Comparison of ENCODE assay signal across 21 mouse cellular contexts in the genomic region with DNA sequence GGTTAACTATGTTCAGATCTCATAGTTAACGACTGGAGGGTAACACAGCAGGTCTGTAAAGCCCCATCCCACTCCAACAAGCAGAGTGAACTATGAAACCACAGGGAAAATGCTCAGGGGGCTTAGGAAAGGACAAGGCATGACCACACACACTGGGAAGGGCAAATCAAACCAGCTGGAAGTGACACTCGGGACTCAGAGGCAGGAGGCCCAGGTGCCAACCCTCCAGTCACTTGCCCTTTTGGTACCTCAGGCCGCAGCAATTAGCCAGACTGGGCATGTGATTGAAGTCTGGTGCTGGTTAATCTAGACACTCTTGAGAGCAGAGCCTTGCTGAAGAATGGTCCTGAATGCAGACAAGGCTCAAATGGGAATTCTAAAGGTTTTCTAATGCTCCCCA. TPM values are rescaled to one million over a fixed set of nuclear protein-coding genes. Genes with fewer than 3 reads are reported as not detected.
DNase-seq lines count a peak whose midpoint lies in the region; ATAC-seq and TF ChIP-seq lines count a peak whose summit lies in the region.
"Had no signal": no experiment of that assay in that cellular context is flagged by ENCODE, and none has a peak within 500 bp of the region (broad histone marks: within the 10 kb centered on the region; RNA-seq: fewer than 3 reads in every experiment).

No protein-coding gene starts in this region.

- WGBS in heart, embryonic 14.5 days = 33% methylated on average over 3 of the region's 3 CpGs
- WGBS in lung, postnatal 0 days = 28% methylated on average over 3 of the region's 3 CpGs

- intact Hi-C loops in heart, postnatal 14 days (cut with DNase I) = no loop called here

- peaks cover 32 to 46% of the 10 kb centered on the region in 2 experiments for H3K4me1 ChIP-seq in heart, embryonic 14.5 days (ENCODE audit: control insufficient read depth in 2 of 2, insufficient read depth in 2 of 2, low read length in 2 of 2)
- peaks cover 20% of the 10 kb centered on the region for H3K4me1 ChIP-seq in lung, postnatal 0 days (ENCODE audit: insufficient read depth, low read depth, low read length)

- H3K9ac ChIP-seq in heart, embryonic 14.5 days (ENCODE audit: low read length) = 0 out of 2 replicates have a peak overlapping the region, but pooled peaks have one; percentile 18
- no peak overlapping the region for H3K9ac ChIP-seq in lung, postnatal 0 days (replicated peaks; ENCODE audit: low read depth)
- H3K9ac ChIP-seq: intestine, embryonic 15.5 days; neural tube, embryonic 13.5 days had no signal

- H3K27ac ChIP-seq in heart, embryonic 14.5 days (replicated peaks in 1 of 2; ENCODE audit: control insufficient read depth in 1 of 2, insufficient read depth in 1 of 2, low read depth in 2 of 2, low read length in 2 of 2) = peak overlapping the region in 1 of 2 experiments; percentile 38; a peak in 2 of 4 replicates
- H3K27ac ChIP-seq in lung, postnatal 0 days (ENCODE audit: low read length) = peak overlapping the region; percentile 66
- H3K27ac ChIP-seq: hindbrain, embryonic 10.5 days; intestine, embryonic 15.5 days; midbrain, embryonic 10.5 days; neural tube, embryonic 13.5 days had no signal

- no peak overlapping the region for H3K4me3 ChIP-seq in heart, embryonic 14.5 days (ENCODE audit: control insufficient read depth in 1 of 2, insufficient read depth in 1 of 2, low read depth in 1 of 2, low read length in 2 of 2)
- H3K4me3 ChIP-seq in lung, postnatal 0 days (ENCODE audit: low read depth, low read length) = no peak overlapping the region
- H3K4me3 ChIP-seq: hindbrain, embryonic 10.5 days; intestine, embryonic 15.5 days; midbrain, embryonic 10.5 days; myocyte; neural tube, embryonic 13.5 days had no signal

- no peak for TF ChIP-seq EP300 in lung, postnatal 0 days (IDR thresholded peaks at IDR 0.05)

- no peaks in the 10 kb centered on the region for H3K36me3 ChIP-seq in heart, embryonic 14.5 days (ENCODE audit: control insufficient read depth, insufficient read depth, low read length)
- no peaks in the 10 kb centered on the region for H3K36me3 ChIP-seq in lung, postnatal 0 days (ENCODE audit: insufficient read depth, low read length)
- H3K36me3 ChIP-seq: hindbrain, embryonic 10.5 days; intestine, embryonic 15.5 days; midbrain, embryonic 10.5 days; neural tube, embryonic 13.5 days had no signal

- no peak for DNase-seq in heart, postnatal 14 days
- peak; percentile 40 to 45 for DNase-seq in kidney, adult 8-10 months
- DNase-seq in kidney, postnatal 4 days = no peak
- no peak for DNase-seq in lung, postnatal 0 days (ENCODE audit: low spot score)
- no peak for DNase-seq in lung, postnatal 36 days
- DNase-seq in adrenal gland, adult 2 months = no peak
- DNase-seq: adrenal gland, postnatal 10 days; cerebellum, adult 8-10 months; cerebellum, postnatal 36 days; embryo, embryonic 11 days; gastrocnemius, postnatal 10 days had no signal

- no peaks in the 10 kb centered on the region for H3K9me3 ChIP-seq in heart, embryonic 14.5 days (ENCODE audit: control insufficient read depth, low read length)
- H3K9me3 ChIP-seq in lung, postnatal 0 days (ENCODE audit: low read length) = no peaks in the 10 kb centered on the region
- H3K9me3 ChIP-seq: hindbrain, embryonic 10.5 days; intestine, embryonic 15.5 days; midbrain, embryonic 10.5 days; neural tube, embryonic 13.5 days had no signal

- no peaks in the 10 kb centered on the region for H3K27me3 ChIP-seq in heart, embryonic 14.5 days (ENCODE audit: control insufficient read depth, insufficient read depth, low read length)
- H3K27me3 ChIP-seq in lung, postnatal 0 days (replicated peaks; ENCODE audit: insufficient read depth, low read length) = no peaks in the 10 kb centered on the region
- H3K27me3 ChIP-seq: intestine, embryonic 15.5 days; neural tube, embryonic 13.5 days had no signal

- ATAC-seq in heart, embryonic 14.5 days (ENCODE audit: insufficient number of reproducible peaks, insufficient read depth, low FRiP score, low read depth) = no peak
- no peak for ATAC-seq in lung, postnatal 0 days
- ATAC-seq: activated CD4-positive, CD25-positive, alpha-beta regulatory T cell, adult 4 months; forebrain, embryonic 14.5 days; hindbrain, embryonic 16.5 days; intestine, embryonic 15.5 days; midbrain, embryonic 16.5 days had no signal

- no peak for TF ChIP-seq CTCF in lung, postnatal 0 days (IDR thresholded peaks at IDR 0.05)

- H3K4me2 ChIP-seq in heart, embryonic 14.5 days (ENCODE audit: low read length) = no peak overlapping the region
- no peak overlapping the region for H3K4me2 ChIP-seq in lung, postnatal 0 days (replicated peaks; ENCODE audit: low read depth, low read length)
- H3K4me2 ChIP-seq: intestine, embryonic 15.5 days; neural tube, embryonic 13.5 days had no signal

RNA-seq across cellular contexts. Expression of a gene that starts 33.6 kb away (rescaled TPM):
- polyA plus RNA-seq in heart, embryonic 14.5 days (2014; fragmentation: Nextera tagmentation; extraction: Ambion mirVana) = 55.0 and 62.4 TPM in 2 replicates
- 100 to 1,000 TPM; 116 to 118 TPM for total RNA-seq in heart, postnatal 14 days (2021)
- 51.5 and 56.0 TPM in 2 replicates for polyA plus RNA-seq in lung, postnatal 0 days (2015; fragmentation: Nextera tagmentation; extraction: Ambion mirVana)
- 100 to 1,000 TPM; 212 to 218 TPM for total RNA-seq in adrenal gland, adult 2 months (2021)
- 93.3 and 162 TPM in 2 replicates for polyA plus RNA-seq in adrenal gland, adult 2 months (2012; rRNA removed)

Comparison
In these comparisons a context has a peak if more than half of its experiments do, and no peak if none do; other contexts are left out.
1. DNase-seq: peak in kidney, adult 8-10 months (2 of 2); none in heart, postnatal 14 days (0 of 2), kidney, postnatal 4 days (0 of 2), lung, postnatal 0 days (single experiment), lung, postnatal 36 days (single experiment) and adrenal gland, adult 2 months (single experiment).